Mouse (Mus musculus) liver, embryonic 14.5 days (tissue): Measurements from ENCODE around the gene Kank2.

Source experiments
- CTCF ChIP-seq: IDR thresholded peaks from 2 replicates; pipeline ENCODE4 v1.5.1; 2016; ENCODE audit warnings: antibody characterized with exemption, low read depth, control low read depth
- EP300 ChIP-seq: IDR thresholded peaks from 2 replicates; pipeline ENCODE4 v1.6.1; 2016; ENCODE audit warnings: antibody characterized with exemption, low read depth

- TF ChIP-seq CTCF, result no peak
- TF ChIP-seq EP300, result no peak
Measured at GRCm38 (mm10) chr9:21846755-21847341, 48.3 kb upstream of the Kank2 start.
